Mouse (Mus musculus) ES-Bruce4 (cell line): ENCODE data around the gene Agap1. TPM values are rescaled to one million over a fixed set of nuclear protein-coding genes. Genes with fewer than 3 reads are reported as not detected.

ENCODE experiments used
- H3K27ac ChIP-seq: 2 replicates; pipeline ENCODE4 v1.5.1; 2012; ENCODE audit warnings: low read length, inconsistent platforms; ENCODE audit not compliant: insufficient read depth
- H3K27me3 ChIP-seq: 2 replicates; pipeline ENCODE4 v1.6.1; 2012; ENCODE audit warnings: mild to moderate bottlenecking, low read length, inconsistent platforms; ENCODE audit not compliant: control insufficient read depth, poor library complexity, insufficient read depth, severe bottlenecking
- H3K36me3 ChIP-seq: 2 replicates; pipeline ENCODE4 v1.6.1; 2012; ENCODE audit warnings: inconsistent platforms, mild to moderate bottlenecking, low read length, moderate library complexity; ENCODE audit not compliant: control insufficient read depth, poor library complexity, insufficient read depth, severe bottlenecking
- H3K4me1 ChIP-seq: one replicate; pipeline ENCODE4 v1.8.1; 2011; ENCODE audit warnings: low read length; ENCODE audit not compliant: control insufficient read depth, insufficient read depth
- H3K4me3 ChIP-seq: 2 replicates; pipeline ENCODE4 v1.5.1; 2011; ENCODE audit warnings: low read depth, mild to moderate bottlenecking, low read length
- H3K9ac ChIP-seq: 2 replicates; pipeline ENCODE4 v1.6.1; 2012; ENCODE audit warnings: low read depth, mild to moderate bottlenecking, inconsistent platforms; ENCODE audit not compliant: poor library complexity, severe bottlenecking
- H3K9me3 ChIP-seq: replicated peaks from 2 replicates; pipeline ENCODE4 v1.6.1; 2012; ENCODE audit warnings: mild to moderate bottlenecking, low read length, inconsistent platforms; ENCODE audit not compliant: control insufficient read depth, poor library complexity, insufficient read depth, severe bottlenecking
- CTCF ChIP-seq: IDR thresholded peaks from one replicate; pipeline ENCODE4 v1.8.1; 2011; ENCODE audit warnings: low read depth, low read length
- EP300 ChIP-seq: IDR thresholded peaks from 2 replicates; pipeline ENCODE4 v1.6.1; 2011; ENCODE audit warnings: low read depth, low read length; ENCODE audit not compliant: insufficient read depth
- POLR2A ChIP-seq: IDR thresholded peaks from one replicate; pipeline ENCODE4 v1.8.1; 2011; ENCODE audit warnings: low read length; ENCODE audit not compliant: insufficient read depth
- polyA plus RNA-seq: library from polyadenylated mRNA; stranded (reverse); fragments of >200 nt; gene quantifications from 2 replicates; pipeline ENCODE4 v1.2.4, GENCODE M21; 2011; ENCODE audit warnings: low read depth; ENCODE audit not compliant: missing spikeins, insufficient read depth, insufficient read length

Gene Agap1
- polyA plus RNA-seq, 1 experiment: 31.0 TPM

DNA sequence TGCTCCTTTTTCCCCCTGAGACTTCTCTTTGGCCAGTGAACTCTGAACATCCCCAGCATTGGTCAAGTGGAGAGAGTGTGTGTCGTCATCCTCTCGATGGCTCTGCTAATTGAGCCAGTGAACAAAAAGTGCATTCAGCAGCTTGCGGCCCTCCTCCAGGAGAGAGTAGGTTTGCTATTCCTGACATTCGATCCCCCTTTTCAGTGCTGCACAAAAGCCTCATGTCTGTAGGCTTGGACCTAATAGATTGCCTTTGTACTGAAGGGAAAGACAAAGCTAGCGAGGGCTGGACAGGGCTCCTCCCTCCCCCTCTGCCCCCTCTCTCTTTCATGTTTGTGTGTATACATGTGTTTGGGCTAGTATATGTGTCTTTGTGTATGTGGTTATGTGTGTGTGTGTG, 63.2 kb downstream of the Agap1 start:
- no peaks in the 10 kb centered on the region for H3K36me3 ChIP-seq
- no peak overlapping the region for H3K27ac ChIP-seq
- TF ChIP-seq CTCF (no peak), POLR2A (no peak), EP300 (no peak)
- H3K9me3 ChIP-seq: no peaks in the 10 kb centered on the region
- H3K4me1 ChIP-seq: peaks cover 24% of the 10 kb centered on the region
- no peak overlapping the region for H3K4me3 ChIP-seq
- H3K27me3 ChIP-seq: no peaks in the 10 kb centered on the region
- H3K9ac ChIP-seq: no peak overlapping the region

GRCm38 (mm10) chr1:89519914-89520643, 65.5 kb downstream of the Agap1 start:
- Histone ChIP-seq H3K27me3 (no peaks in the 10 kb centered on the region), H3K9me3 (no peaks in the 10 kb centered on the region), H3K9ac (no peak overlapping the region), H3K27ac (no peak overlapping the region), H3K4me1 (peaks cover 19% of the 10 kb centered on the region), H3K4me3 (no peak overlapping the region), H3K36me3 (no peaks in the 10 kb centered on the region)
- no peak for TF ChIP-seq POLR2A
- no peak for TF ChIP-seq EP300
- TF ChIP-seq CTCF: no peak

DNA sequence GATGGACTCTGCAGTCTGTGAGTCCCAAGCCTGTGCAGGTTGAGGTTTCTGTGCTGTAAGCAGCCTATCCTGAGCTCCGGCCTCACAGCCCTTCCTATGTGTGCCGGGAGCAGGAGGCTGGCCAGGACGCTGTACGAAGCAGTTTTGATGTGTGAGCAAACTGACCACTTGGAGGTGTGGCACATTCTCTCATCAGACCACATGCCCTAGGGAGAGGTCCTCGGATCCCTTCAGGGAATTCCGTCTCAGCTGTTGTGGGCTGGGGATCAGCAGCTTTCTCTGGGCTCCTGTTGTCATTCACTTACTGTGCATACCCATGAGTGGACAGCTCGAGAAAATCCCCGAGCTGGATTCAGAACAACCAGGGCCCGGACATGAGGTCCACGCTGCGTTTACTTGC, 66.8 kb downstream of the Agap1 start:
- Histone ChIP-seq H3K36me3 (no peaks in the 10 kb centered on the region), H3K9me3 (no peaks in the 10 kb centered on the region), H3K27ac (no peak overlapping the region), H3K4me1 (peaks cover 14% of the 10 kb centered on the region), H3K4me3 (no peak overlapping the region), H3K9ac (no peak overlapping the region), H3K27me3 (no peaks in the 10 kb centered on the region)
- TF ChIP-seq POLR2A (no peak), CTCF (no peak), EP300 (no peak)

DNA sequence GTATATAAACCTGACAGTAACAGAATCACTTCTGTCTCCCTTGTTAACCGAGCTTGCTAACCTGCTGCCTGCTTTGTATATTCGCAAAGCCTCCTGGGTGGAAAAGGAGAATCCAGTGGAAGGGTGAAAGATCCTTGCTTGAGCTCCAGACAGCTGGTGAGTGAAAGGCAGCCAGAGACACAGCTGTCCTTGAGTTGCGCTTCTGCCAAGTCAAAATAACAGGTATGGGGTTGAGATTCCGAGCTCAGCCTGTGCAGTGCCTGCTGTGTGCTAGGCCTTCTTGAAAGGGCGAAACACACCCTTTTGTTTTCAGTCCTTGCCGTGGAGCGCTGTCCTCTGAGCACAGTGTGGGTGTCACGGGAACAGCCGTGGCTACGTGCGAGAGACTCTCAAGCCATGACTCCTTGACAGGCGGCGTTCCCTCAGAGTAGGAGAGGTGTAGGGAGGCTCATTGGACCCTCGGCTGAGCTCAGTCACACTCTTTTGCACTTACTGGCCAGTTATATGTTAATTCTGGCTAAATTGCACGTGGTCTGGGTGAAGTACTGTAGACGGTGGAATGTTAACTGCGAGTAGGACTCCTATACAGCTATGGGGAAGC, 67.4 kb downstream of the Agap1 start:
- Histone ChIP-seq H3K27me3 (no peaks in the 10 kb centered on the region), H3K4me1 (peaks cover 11% of the 10 kb centered on the region), H3K9me3 (no peaks in the 10 kb centered on the region), H3K4me3 (no peak overlapping the region), H3K36me3 (no peaks in the 10 kb centered on the region), H3K27ac (no peak overlapping the region), H3K9ac (no peak overlapping the region)
- TF ChIP-seq EP300 (no peak), CTCF (no peak), POLR2A (no peak)

- no peak overlapping the region for H3K9ac ChIP-seq
- no peaks in the 10 kb centered on the region for H3K36me3 ChIP-seq
- H3K27ac ChIP-seq: no peak overlapping the region
- peaks cover 5% of the 10 kb centered on the region for H3K4me1 ChIP-seq
- H3K27me3 ChIP-seq: no peaks in the 10 kb centered on the region
- no peak overlapping the region for H3K4me3 ChIP-seq
- no peaks in the 10 kb centered on the region for H3K9me3 ChIP-seq
- TF ChIP-seq CTCF (peak; percentile 81), EP300 (no peak)
These were observed 69.8 kb downstream of the Agap1 start for GRCm38 (mm10) chr1:89524369-89524768.

DNA sequence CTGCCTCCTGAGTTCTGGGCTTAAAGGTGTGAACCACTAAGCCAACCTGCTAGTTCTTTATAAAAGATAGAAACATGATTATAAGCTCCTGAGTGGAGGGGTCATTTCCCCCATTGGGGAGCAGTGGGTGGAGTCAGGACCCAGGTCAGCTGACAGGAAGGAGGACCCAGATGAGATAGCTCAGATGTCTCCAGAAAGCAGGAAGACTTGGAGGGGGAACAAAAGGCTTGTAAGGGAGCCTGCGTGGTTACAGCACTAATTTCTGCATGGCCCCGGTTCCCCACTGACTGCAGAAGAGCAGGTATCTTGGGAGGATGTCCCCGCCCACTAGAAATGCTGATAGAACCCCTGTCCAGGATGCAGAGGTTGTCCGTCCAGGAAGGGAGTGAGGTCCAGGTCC, 70.4 kb downstream of the Agap1 start:
- Histone ChIP-seq H3K27ac (no peak overlapping the region), H3K4me1 (peaks cover 5% of the 10 kb centered on the region), H3K27me3 (no peaks in the 10 kb centered on the region), H3K9ac (no peak overlapping the region), H3K36me3 (no peaks in the 10 kb centered on the region), H3K4me3 (no peak overlapping the region), H3K9me3 (no peaks in the 10 kb centered on the region)
- TF ChIP-seq EP300 (no peak), POLR2A (no peak), CTCF (no peak)
